Mouse (Mus musculus): ENCODE measurements around the gene Enpp5. TPM values are rescaled to one million over a fixed set of nuclear protein-coding genes. Genes with fewer than 3 reads are reported as not detected.

The Enpp5 gene
- polyA plus RNA-seq, 1 experiment from 2014 or later = 18.7 TPM

DNA sequence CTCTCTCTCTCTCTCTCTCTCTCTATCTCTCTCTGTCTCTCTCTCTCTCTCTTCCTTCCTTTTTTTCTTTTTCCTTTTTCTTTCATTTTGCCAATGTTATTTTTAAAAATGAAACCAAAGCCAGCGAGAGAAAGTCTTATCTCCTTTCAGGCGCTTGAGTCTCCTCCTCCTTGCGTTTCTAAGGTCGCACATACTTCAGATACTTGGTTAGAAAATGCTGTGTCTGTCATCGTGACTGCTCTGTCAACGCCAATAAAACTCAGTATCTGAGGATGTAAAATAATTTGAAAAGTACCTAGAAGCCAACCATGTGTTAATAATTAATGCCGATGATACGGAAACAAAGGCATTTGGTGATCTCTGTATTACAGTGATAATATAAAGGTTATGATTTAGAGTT lies 57.4 kb downstream of the Enpp5 start:
- H3K27me3 ChIP-seq (ENCODE audit: control insufficient read depth, insufficient read depth, low read length) = no peaks in the 10 kb centered on the region
- H3K9me3 ChIP-seq (ENCODE audit: control insufficient read depth, low read length) = no peaks in the 10 kb centered on the region
- no peaks in the 10 kb centered on the region for H3K4me1 ChIP-seq (replicated peaks; ENCODE audit: control insufficient read depth, insufficient read depth)
- no peak for TF ChIP-seq CTCF (IDR thresholded peaks at IDR 0.05; ENCODE audit: low read depth)
- TF ChIP-seq EP300 (optimal IDR thresholded peaks at IDR 0.05) = no peak
- DNase-seq (ENCODE audit: low spot score) (no peak), ATAC-seq (ENCODE audit: low FRiP score, low TSS enrichment) (no peak)
- 41% methylated on average over 8 of the region's 8 CpGs for WGBS
- no peak overlapping the region for H3K27ac ChIP-seq (replicated peaks)
- no peaks in the 10 kb centered on the region for H3K36me3 ChIP-seq (ENCODE audit: control insufficient read depth, insufficient read depth, low read length)
- H3K9ac ChIP-seq (ENCODE audit: low read length) = no peak overlapping the region
- no peak overlapping the region for H3K4me2 ChIP-seq (replicated peaks; ENCODE audit: low read depth)
- H3K4me3 ChIP-seq (ENCODE audit: low read depth, low read length) = no peak overlapping the region

Other genes starting within 250 kb of the Enpp5 start
- 4.4 and 5.0 TPM in 2 replicates for gene Enpp4, start 27.0 kb downstream of the Enpp5 start, polyA plus RNA-seq (2015; fragmentation: Nextera tagmentation; extraction: Ambion mirVana)
- gene Clic5, start 109.8 kb downstream of the Enpp5 start, polyA plus RNA-seq (2015; fragmentation: Nextera tagmentation; extraction: Ambion mirVana) = 3.7 and 4.8 TPM in 2 replicates

Measured in stomach, postnatal 0 days (tissue).